Mouse (Mus musculus): Measurements from ENCODE around the gene Gna11.

Gene Gna11

DNA sequence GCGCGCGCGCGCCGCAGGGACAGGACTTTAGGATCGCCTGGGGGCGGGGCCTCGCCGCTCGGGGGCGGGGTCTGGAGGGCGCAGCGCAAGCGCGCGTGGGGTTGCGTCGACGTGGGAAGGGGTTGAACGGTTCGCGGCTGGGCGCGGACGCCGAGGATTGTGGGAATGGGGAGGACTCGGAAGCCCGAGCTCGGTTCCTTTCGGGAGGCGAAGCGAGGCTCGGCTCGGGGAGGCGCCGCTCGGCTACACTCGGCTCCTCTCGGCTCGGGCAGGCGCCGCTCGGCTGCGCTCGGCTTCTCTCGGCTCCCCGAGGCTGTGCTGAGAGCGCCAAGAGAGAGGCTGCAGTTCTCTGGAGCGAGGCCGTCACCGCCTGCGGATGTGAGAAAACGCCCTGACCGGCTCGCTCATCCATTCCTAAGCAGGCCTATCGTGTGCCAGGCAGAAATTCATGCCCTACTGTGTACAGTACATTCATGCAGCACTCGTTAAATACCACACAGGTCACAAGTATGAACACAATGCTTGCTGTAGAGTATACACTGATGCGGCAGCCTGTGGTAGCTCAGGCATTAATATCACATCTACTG is at the start of gene Gna11:
Gene Gna11, minus strand, starts transcription at position 30 of the 587 bp plus-strand sequence.
- peak; percentile 98 for DNase-seq (ENCODE audit: low spot score)

DNA sequence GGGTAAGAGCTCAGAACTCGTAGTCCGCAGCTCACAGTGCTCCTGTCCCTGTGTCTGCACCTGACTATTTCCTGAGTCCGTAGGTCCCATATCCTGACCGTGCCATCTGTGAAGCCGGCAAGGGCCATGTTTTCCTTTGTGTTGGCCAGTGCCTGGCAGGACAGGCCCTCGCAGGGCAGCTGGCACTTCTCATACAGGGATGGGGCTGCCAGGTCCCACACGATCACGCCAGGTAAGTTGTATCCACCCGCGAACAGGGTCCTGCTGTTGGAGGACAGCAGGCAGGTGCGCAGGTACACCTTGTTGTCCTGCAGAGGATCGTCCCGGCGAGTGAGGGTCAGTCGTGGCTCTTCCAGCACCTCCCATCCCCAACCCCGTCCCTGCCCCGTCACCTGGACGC is 48.9 kb upstream of the Gna11 start:
- DNase-seq (ENCODE audit: low spot score) = no peak

DNA sequence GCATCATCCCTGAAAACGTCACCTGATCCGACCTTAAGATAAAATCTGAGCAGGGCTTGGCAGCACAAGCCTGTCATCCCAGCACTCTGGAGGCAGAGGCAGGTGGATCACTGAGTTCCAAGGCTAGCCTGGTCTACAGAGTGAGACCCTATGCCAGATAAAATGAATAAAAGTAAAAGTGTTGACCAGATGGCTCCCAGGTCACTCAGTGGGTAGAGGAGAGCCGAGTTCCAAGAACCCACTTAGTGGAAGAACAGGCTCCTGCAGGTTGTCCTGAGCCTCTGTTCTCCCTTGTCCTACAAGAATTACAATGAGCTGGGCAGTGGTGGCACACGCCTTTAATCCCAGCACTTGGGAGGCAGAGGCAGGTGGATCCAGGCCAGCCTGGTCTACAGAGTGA is 48.2 kb upstream of the Gna11 start:
- no peak for DNase-seq (ENCODE audit: low spot score)

DNA sequence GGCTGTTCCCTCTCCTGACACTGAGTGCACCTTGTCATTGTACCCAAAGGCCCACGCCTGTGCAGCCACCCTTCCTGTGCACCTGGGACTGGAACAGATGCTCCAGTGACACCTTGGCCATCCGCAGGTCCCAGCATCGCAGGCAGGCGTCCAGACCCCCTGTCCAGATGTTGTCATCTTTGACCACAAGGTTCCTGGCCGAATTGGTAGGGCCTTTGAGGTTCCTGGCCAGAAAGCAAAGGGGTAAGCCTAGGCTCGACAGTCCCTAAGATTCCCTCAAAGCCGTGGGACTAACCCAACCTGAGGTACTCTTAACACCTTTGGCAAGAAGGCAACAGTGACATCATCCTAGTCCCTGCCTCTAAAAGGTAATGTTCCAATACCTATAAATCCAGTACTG is 47.6 kb upstream of the Gna11 start:
- no peak for DNase-seq (ENCODE audit: low spot score)

DNA sequence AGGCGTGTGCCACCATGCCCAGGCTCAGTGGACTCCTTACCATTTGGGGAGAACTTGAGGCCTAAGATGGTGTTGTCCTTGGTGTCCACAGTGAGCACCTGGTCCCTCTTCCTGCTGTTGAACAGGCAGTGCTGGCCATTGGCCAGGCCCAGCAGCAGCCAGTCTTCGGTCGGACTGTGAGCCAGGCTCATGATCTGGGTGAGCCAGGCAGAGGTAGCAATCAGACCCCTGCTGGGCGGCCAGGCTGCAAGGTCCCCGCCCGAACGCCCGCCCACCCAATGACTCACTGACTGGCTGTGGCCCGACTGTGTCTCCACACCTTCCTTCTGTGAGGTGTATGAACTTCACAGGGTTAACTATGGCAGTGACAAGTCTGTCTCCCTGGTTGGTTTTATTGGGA is 46.9 kb upstream of the Gna11 start:
- DNase-seq (ENCODE audit: low spot score) = no peak

DNA sequence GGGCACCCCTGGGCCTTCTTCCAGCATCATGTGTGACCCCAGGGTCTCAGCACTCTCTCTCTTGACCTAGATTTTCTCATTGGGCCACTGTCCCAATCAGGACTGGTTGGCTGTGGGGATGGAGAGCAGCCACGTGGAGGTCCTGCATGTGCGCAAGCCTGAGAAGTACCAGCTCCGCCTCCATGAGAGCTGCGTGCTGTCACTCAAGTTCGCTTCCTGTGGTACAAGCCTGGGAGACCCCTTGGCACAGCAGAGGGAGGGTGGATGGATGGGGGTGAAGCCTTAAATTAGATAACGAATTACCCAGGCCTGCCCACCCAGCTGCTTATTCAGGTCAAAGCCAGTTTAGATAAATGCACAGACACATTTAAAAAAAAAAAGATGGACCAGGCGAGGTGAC is 43.7 kb upstream of the Gna11 start:
- DNase-seq (ENCODE audit: low spot score) = no peak

DNA sequence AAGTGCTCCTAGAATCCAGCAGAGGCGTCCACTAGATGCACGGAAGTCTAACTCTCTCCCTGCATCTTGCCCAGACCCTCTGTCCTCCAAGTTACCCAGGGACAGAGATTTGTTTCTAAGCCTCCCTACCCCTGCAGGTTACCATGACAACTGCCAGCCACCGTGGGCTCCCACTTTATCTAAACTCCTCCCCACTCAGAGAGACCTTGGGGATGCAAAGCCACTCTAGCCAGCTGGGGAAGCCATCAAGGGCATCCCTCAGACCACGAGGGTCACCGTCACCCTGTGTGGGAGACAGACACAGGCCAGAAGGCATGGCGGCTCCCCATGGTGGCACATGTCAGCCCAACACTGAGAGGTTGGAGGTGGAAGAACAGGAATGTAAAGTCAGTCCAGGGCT is 38.4 kb upstream of the Gna11 start:
- DNase-seq (ENCODE audit: low spot score) = no peak

DNA sequence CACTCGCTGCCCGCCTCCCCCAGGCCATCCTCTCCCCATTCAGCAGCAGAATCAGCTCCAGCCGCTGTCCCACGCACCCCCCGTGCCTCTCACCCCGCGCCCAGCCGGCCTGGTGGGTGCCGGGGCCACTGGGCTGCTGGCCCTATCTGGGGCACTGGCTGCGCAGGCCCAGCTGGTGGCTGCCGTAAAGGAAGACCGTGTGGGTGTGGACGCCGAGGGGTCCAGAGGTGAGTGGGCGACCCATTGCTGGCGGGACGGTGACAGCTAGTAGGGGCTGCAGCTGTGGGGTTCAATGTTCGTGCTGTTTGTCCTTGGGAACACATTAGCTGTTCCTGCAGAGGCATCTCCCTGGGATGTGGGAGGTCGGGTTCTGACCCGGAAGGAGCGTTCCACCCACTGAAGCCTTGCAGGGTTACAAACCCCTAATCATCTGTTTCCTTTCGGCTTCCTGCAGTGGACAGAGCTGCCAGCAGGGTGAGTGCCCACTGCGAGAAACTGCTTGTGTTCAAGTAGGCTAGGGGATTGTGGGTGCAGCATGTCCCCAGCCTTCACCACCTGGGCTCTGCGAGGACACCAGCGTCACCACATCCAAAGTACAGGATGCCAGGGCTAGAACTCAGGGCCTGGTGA is 35.6 kb upstream of the Gna11 start:
- no peak for DNase-seq (ENCODE audit: low spot score)

DNA sequence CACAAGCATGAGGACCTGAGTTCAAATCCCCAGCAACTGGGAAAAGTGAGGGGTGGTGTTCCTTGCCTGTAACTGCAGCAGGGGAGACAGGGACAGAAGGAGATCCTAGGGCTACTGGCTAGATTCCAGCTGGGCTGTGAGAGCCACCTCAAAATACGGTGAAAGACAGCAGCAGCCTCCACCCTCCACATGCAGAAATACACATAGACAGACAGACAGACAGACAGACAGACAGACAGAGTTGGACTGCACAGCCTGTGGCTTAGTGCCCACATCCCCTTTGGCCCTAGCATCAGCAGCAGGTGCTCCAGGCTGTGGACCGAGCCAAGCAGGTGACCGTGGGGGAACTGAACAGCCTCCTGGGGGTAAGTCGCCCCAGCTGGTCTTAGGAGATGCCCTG is 35.0 kb upstream of the Gna11 start:
- no peak for DNase-seq (ENCODE audit: low spot score)

DNA sequence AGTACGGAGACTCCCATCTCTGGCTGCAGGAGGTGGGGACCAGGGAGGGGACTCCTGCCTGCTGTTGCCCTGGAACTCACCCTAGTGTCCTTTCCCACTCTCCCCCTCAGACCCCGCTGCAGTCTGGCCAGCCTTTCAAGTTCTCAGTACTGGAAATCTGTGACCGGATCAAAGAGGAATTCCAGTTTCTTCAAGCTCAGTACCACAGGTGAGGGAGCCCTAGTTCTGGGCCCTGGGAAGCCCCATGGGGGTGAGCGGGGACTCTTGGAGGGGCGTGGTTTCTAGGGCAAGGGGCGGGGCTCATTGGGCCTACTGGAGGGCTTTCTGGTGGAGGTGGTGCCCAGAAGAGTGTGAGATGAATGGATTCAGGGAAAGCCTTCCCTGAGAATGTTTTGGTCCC is 30.7 kb upstream of the Gna11 start:
- no peak for DNase-seq (ENCODE audit: low spot score)

DNA sequence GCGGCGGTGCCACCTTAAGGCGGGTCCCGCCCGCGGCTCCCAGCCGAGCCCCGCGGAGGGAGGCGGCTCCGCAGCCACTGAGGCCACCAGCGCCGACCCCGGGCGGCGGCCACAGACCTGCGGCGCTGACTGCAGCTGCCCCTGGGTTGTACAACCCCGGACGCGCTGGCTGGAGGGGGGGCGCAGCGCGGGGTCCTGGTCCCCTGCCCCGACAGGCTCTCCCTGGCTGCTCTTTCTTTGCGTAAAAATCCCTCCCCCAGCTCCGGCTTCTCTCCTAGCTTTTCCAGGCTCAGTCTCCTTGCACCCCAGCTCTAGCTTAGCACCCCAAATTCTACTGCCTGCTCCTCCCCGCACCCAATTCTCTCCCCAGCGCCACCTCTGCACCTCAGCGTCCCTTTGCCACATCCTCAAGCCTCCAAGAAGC is 30.2 kb upstream of the Gna11 start:
- DNase-seq (ENCODE audit: low spot score) = peak; percentile 64

DNA sequence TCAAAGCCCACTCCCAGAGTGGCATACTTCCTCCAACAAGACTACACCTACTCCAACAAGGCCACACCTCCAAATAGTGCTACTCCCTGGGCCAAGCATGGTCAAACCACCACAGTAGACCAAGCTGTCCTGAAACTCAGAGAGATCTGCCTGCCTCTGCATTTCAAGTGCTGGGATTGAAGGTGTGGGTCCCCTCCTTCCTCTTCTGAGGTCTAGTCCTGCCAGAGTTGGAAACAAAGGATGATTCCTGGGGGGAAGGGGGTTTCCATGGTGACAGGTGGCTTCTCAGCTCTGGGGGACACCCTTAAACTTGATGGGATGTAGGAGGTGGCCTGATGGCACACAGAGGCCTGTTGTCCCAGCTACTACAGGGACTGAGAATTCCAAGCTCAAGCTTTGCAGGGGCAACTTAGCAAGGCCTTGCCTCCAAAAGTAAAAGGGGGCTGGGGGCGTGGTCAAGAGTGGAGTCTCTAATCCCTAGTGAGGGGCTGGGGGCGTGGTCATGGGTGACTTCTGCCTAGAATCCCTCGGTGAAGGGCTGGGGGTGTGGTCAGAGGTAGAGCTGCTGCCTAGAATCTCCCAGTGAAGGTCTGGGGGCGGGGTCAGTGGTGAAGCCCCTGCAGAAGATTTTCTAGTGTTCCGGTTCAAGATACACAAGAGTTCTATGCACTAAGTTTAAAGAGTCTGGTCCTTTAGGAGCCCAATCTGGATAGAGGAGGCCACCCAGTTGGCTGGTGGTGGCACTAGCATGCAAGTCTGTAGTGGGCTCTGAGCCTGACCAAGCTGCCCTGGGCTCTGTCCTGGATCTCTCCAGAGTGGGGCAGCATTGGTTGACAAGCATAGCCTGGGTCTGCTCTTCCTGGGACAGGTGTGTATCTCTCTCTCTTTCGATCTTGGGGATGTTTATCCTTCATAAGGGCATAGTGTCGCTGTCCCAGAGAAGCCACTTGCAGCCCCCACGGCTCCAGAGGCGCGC is 29.4 kb upstream of the Gna11 start, which contains the start of gene Tle2:
Gene Tle2, plus strand, starts transcription at position 481 of the 976 bp plus-strand sequence.
- DNase-seq (ENCODE audit: low spot score) = peak; percentile 45

DNA sequence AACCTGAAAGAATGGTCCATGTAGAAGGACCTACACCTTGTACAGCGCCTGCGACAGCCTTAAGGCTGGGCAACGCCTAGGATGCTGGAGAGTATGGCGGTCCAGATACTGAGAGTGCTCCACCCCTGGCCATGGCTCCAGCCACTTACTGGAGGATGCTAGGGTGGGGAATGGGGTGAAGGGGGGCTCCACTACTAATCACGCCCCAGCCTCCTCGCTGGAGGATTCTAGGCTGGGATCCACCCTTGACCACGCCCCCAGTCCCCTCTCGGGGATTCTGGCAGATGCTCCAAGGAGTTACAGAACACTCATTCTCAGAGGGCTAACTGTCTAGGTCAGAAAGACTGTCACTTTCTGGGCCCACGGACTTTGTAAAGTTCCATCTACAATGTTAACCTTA is 28.0 kb upstream of the Gna11 start:
- DNase-seq (ENCODE audit: low spot score) = no peak

DNA sequence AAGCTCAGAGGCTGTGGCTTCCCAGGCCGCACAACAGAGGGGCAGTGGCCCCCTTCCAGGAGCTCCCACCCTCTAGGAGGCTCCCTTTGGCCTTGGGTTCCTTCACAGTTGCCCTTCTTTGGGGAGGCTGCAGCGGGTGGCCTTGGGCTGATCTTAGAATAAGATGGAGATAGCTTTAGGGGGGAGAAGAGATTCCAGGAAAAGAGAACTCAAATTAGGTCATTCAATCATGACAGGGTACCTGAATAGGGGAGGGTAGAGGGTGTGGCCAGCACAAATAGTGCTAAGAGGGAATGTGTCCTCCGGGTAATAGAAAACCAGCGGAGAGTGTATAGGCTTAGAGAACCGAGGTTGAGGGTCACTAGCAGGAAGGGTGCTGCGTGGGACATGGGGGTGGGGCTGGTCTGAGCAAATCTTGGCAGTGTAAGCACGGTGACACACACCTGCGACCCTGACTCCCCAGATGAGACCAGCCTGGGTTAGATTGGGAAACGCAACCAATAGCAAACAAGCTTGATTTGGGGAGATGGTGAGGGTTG is 27.2 kb upstream of the Gna11 start:
- DNase-seq (ENCODE audit: low spot score) = peak; percentile 20

DNA sequence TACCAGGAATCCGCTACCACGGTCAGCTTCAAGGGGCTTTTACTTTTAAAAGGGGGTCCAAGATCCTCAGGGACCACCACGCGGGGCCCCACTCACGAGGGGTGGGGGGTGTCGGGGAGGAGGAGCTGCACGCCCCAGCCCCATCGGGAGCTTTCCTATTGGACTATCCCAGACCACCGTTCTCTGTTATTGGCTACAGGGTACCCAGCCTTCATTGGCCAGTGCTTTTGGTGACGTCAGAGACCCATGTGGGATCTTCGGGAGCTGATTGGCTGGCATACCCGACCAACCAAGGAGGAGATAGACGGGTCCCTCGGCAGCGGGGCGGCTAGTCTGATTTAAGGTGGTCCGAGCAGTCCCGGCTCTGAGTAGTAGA is 26.5 kb upstream of the Gna11 start:
- peak; percentile 100 for DNase-seq (ENCODE audit: low spot score)

DNA sequence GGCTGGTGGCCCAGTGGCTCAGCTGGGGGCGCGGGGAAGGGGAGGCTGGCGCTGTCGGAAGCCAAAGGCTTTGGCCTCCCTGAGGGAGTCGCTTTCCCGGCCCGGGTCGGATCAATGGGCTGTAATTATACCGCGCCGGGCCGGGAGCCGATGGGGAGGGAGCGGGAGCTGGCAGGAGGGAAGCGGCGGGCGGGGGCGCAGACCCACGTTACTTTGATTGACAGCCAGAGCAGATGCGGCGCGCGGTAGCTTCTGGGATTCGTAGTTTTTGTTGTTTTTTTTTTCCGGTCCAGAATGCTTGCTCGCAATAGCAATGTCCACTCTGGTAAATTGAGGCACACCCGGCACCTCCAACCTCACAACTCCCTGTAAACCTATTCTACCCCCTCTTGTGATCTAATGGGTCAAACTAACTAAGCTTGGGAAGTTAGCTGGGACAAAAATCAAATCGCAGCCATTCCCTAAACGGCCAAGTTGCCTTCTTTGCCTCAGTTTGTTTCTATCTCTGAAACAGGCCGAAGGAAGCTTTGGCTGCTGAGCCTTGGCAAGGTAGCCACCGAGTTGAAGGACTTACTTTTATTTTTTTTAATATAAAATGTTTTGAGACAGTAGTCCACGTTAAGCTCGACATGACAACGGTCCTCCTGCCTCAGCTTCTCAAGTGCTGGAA is 26.0 kb upstream of the Gna11 start:
- peak; percentile 98 for DNase-seq (ENCODE audit: low spot score)

DNA sequence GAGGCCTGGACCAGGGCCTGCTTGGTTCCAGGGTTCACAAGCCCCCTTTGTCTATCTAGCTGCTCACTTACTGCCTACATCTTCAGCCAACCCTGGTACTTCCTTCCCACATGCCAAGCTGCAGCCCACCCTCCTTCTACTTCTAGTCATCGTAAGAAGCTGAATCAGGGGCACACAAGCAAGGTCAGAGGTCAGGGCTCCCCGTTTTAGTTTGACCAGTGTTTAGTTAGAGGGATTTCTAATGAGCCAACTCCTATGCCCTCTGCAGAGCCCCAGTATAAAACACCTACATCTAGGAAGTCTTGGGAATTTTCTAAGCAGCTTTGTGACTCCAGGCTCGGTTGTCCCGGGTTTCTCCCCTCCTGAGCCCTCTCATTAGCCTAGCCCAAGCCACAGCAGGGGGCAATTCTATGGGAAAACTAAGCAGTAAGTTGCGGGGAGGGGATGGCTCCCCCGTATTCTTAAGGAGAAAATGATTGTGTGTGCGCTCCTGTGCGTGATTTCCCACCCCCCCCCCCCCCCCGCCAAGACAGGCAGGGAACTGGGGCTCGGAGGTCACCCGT is 25.3 kb upstream of the Gna11 start:
- DNase-seq (ENCODE audit: low spot score) = peak; percentile 82

DNA sequence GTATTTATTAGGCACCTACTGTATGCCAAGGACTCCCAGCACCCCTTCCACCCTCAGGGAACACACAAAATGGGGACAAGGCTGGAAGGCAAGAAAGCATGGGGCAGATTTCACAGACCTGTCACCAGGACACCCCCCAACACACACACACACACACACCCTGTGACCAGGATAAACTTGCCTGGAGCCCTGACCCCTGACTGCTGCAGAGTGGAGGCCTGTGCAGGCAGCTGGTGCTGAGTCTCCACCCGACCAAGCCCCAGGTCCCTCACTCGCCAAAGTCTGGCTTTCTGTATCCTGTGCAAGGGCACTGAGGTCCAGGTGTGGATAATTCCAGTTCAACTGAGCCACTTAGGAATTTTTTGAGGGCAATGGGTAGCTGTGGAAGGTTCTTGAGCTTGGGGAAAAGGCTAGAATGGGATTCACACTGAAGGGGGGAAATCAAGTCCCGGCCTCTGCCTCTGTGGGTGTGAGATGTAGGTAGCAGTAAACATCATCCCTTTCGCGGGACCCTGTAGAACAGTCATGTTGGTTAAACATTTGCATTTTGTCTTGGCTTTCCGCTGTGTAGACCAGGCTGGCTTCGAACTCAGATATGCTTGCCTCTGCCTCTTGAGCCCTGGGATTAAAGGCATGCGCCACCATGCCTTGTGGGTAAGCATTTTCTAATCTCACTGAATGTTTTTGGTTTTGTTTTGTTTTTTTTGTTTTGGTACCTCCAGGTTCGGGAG is 24.7 kb upstream of the Gna11 start:
- DNase-seq (ENCODE audit: low spot score) = peak; percentile 45

DNA sequence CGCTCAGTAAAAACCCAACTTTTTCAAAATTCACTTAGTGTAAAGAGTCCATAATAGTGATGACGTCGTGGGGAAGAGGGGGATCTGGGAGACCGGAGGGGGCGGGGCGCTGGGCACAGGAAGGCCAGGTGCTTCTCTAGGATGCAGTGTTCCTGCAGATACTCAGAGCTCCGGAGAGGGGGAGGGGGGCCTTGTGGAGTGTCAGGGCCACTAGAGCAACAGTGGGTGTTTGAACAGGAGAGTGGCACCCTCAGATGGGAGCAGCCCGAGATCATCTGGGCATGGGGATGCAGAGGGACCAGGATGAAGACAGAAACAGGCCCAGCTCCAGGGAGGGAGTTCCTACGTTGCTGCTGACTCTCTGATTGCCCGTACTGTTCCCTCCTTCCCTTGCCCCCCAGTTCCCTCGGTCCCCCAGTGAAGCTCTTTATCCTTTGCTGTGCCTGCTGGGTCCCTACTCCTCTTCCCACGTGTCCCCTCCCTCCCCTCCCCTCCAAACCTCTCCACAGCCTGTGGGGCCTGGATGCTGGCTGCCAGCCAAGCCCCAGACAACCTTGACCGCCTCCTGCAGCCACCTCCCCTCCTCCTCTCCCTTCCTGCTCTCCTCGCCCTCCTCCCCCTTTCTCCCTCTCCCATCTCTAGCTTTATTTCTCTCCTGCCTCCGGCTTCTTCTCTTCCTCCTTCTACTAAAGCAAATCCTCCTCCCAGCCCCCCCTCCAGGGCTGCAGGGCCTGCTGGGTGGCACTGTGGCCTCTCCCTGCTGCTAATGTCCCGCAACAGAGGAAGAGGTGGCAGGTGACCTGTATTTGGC is 23.6 kb upstream of the Gna11 start:
- DNase-seq (ENCODE audit: low spot score) = no peak

Data from embryo, embryonic 10.5 days (tissue).